Mouse (Mus musculus): Measurements from ENCODE around the gene Cd28. TPM values are rescaled to one million over a fixed set of nuclear protein-coding genes. Genes with fewer than 3 reads are reported as not detected.
A peak's percentile ranks its signal among the peaks of the same experiment; 100 is the strongest.

The Cd28 gene
- total and polyA plus RNA-seq, 3 experiments = 1.0 to 4.4 (median 1.8) TPM

DNA sequence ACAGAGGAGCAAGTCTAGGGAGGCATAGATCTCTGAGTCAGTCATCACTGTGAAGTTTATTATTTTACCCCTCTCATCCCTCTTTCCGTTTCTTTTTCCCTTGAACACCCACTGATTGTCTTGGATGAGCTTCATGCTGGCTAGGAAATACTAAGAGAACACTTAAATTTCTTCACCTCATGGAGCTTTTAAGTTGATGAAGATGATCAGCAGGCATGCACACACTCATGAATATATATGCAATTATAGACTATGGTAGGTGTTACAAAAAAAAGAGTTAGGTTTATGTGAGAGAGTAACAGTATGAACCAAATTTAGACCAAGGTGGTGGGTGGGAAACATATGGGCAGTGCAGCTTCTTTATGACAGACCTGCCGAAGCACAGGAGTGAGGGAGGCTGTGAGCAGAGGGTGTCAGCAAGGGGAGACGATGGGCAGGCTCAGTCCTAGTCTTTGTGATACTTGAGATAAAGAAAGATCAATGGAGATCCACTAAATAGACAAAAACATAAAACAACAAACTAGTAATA lies 79.1 kb downstream of the Cd28 start:
- dilution Hi-C loops (cut with MboI; ENCODE audit: extremely low pct_ligation_motif_present, extremely low pct_unique_long_range_greater_than_20kb, low sequenced_read_pairs) (no loop called here), in situ Hi-C loops (cut with MboI; ENCODE audit: low pct_ligation_motif_present, low pct_unique_long_range_greater_than_20kb, low sequenced_read_pairs) (no loop called here)
- H3K9me3 ChIP-seq (replicated peaks; ENCODE audit: low read length) = no peaks in the 10 kb centered on the region
- peaks cover 7 to 29% of the 10 kb centered on the region in 2 experiments; a peak in 3 of 4 replicates for H3K4me1 ChIP-seq (ENCODE audit: control insufficient read depth in 1 of 2, insufficient read depth in 2 of 2)
- no peak overlapping the region for H3K27ac ChIP-seq (ENCODE audit: insufficient read depth, low read depth)
- no peak overlapping the region for H3K4me3 ChIP-seq (replicated peaks in 1 of 3; ENCODE audit: low read depth in 2 of 3, low read length in 2 of 3, poor library complexity in 1 of 3)
- no peak overlapping the region for H3K4me2 ChIP-seq (ENCODE audit: insufficient read depth, low read depth, poor library complexity, severe bottlenecking)
- H3K9ac ChIP-seq (ENCODE audit: insufficient read depth, low read depth) = no peak overlapping the region
- peaks cover 0 to 22% of the 10 kb centered on the region in 2 experiments for H3K36me3 ChIP-seq (replicated peaks in 1 of 2; ENCODE audit: control insufficient read depth in 1 of 2, insufficient read depth in 1 of 2, low read length in 1 of 2)
- TF ChIP-seq HCFC1 (IDR thresholded peaks at IDR 0.05; ENCODE audit: low read depth, low read length) (no peak), CHD1 (IDR thresholded peaks at IDR 0.05; ENCODE audit: low read depth, low read length) (no peak), MEF2A (IDR thresholded peaks at IDR 0.05; ENCODE audit: borderline replicate concordance, low read depth, low read length) (no peak), CTCF (conservative IDR thresholded peaks at IDR 0.05 in 1 of 2, IDR thresholded peaks at IDR 0.05 in 1 of 2; ENCODE audit: low read depth in 2 of 2, low read length in 2 of 2) (no peak), EP300 (IDR thresholded peaks at IDR 0.05; ENCODE audit: low read length) (no peak), MAFK (IDR thresholded peaks at IDR 0.05; ENCODE audit: insufficient replicate concordance, low read length) (no peak), RAD21 (IDR thresholded peaks at IDR 0.05; ENCODE audit: low read depth, low read length) (no peak), IRF4 (IDR thresholded peaks at IDR 0.05; ENCODE audit: low read depth, low read length) (no peak), JUND (conservative IDR thresholded peaks at IDR 0.05; ENCODE audit: low read depth, low read length) (no peak), E2F4 (IDR thresholded peaks at IDR 0.05; ENCODE audit: insufficient replicate concordance, low read depth, low read length) (no peak), POLR2A (IDR thresholded peaks at IDR 0.05; ENCODE audit: low read depth, low read length) (no peak), NELFE (IDR thresholded peaks at IDR 0.05; ENCODE audit: low read depth, low read length) (no peak), ETS1 (conservative IDR thresholded peaks at IDR 0.05; ENCODE audit: low read depth, low read length) (no peak), SIN3A (IDR thresholded peaks at IDR 0.05; ENCODE audit: low read length) (no peak), JUN (IDR thresholded peaks at IDR 0.05; ENCODE audit: insufficient read depth, low read depth, low read length) (no peak), PAX5 (IDR thresholded peaks at IDR 0.05; ENCODE audit: low read length) (no peak), NRF1 (IDR thresholded peaks at IDR 0.05; ENCODE audit: low read depth, low read length) (no peak)
- H3K27me3 ChIP-seq (replicated peaks) = no peaks in the 10 kb centered on the region
- peaks cover 6% of the 10 kb centered on the region; the same call in 1 of the 2 replicates for H3K79me2 ChIP-seq (replicated peaks; ENCODE audit: control insufficient read depth, extremely low read depth, insufficient read depth, poor library complexity, severe bottlenecking)
- no peak for DNase-seq (ENCODE audit: extremely low read depth)

DNA sequence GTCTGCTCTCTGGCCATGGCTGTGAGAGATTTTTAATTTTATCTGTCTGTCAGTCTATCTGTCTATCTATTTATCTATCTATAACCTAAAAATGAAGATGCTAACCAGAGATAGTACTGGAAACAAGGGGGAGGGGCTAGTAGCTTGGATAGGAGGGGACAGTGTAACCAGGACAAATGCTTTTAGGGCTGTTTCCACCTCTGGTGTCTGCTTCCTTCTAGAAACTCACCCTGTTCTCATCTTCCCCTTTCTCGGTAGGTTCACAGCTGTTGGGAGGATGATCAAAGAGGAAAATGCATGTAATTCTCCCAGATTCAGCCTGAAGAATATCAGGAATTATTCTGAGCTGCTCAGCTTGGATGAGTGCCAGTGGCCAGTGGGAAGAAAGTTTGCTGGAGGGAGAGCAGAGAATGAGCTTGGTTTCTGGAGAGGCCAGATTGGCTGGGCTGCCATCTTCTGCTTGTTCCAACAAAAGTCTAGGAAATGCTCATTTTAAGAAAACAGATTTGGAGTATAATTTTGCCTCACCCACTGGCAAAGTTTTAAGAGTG lies 83.3 kb downstream of the Cd28 start:
- Histone ChIP-seq H3K4me3 (replicated peaks in 1 of 3; ENCODE audit: low read depth in 2 of 3, low read length in 2 of 3, poor library complexity in 1 of 3) (peak overlapping the region; percentile 14 to 68 (median 67)), H3K79me2 (replicated peaks; ENCODE audit: control insufficient read depth, extremely low read depth, insufficient read depth, poor library complexity, severe bottlenecking) (peaks cover 8% of the 10 kb centered on the region; the same call in 1 of the 2 replicates), H3K9ac (ENCODE audit: insufficient read depth, low read depth) (peak overlapping the region; percentile 100), H3K4me2 (ENCODE audit: insufficient read depth, low read depth, poor library complexity, severe bottlenecking) (peak overlapping the region; percentile 93), H3K36me3 (replicated peaks in 1 of 2; ENCODE audit: control insufficient read depth in 1 of 2, insufficient read depth in 1 of 2, low read length in 1 of 2) (peaks cover 0 to 10% of the 10 kb centered on the region in 2 experiments), H3K4me1 (ENCODE audit: control insufficient read depth in 1 of 2, insufficient read depth in 2 of 2) (peaks cover 34 to 63% of the 10 kb centered on the region in 2 experiments), H3K27ac (ENCODE audit: insufficient read depth, low read depth) (peak overlapping the region; percentile 88), H3K9me3 (replicated peaks; ENCODE audit: low read length) (no peaks in the 10 kb centered on the region), H3K27me3 (replicated peaks) (no peaks in the 10 kb centered on the region)
- DNase-seq (ENCODE audit: extremely low read depth) = no peak
- dilution Hi-C loops (cut with MboI; ENCODE audit: extremely low pct_ligation_motif_present, extremely low pct_unique_long_range_greater_than_20kb, low sequenced_read_pairs) (no loop called here), in situ Hi-C loops (cut with MboI; ENCODE audit: low pct_ligation_motif_present, low pct_unique_long_range_greater_than_20kb, low sequenced_read_pairs) (loop anchor here (25.0 kb wide), 1 partner anchor 238 kb away; the partner anchor contains the start of gene Raph1)
- TF ChIP-seq TBP (conservative IDR thresholded peaks at IDR 0.05; ENCODE audit: low read depth, low read length) (0 out of 2 replicates have a peak, but pooled peaks have one; percentile 42), MXI1 (IDR thresholded peaks at IDR 0.05; ENCODE audit: low read depth, low read length) (no peak), POLR2A (IDR thresholded peaks at IDR 0.05; ENCODE audit: low read depth, low read length) (peak; percentile 36), ZMIZ1 (IDR thresholded peaks at IDR 0.05; ENCODE audit: low read depth, low read length) (peak; percentile 26; the same call in 1 of the 2 replicates), UBTF (IDR thresholded peaks at IDR 0.05; ENCODE audit: low read depth, low read length) (no peak)
